Mouse (Mus musculus) cerebellum, adult 2 months (tissue): ENCODE results near the gene Scaper.
A peak's percentile ranks its signal among the peaks of the same experiment; 100 is the strongest.

Experiments used
- CTCF ChIP-seq: fragments of 200-500 bp; IDR thresholded peaks from 2 replicates; pipeline ENCODE4 v1.5.1; 2011; ENCODE audit warnings: low read depth, mild to moderate bottlenecking, control low read depth, low read length, moderate library complexity, borderline replicate concordance; ENCODE audit not compliant: insufficient read depth
- POLR2A ChIP-seq: fragments of 200-500 bp; IDR thresholded peaks from 2 replicates; pipeline ENCODE4 v1.6.1; 2011; ENCODE audit warnings: low read length, control low read depth, borderline replicate concordance; ENCODE audit not compliant: insufficient read depth

DNA sequence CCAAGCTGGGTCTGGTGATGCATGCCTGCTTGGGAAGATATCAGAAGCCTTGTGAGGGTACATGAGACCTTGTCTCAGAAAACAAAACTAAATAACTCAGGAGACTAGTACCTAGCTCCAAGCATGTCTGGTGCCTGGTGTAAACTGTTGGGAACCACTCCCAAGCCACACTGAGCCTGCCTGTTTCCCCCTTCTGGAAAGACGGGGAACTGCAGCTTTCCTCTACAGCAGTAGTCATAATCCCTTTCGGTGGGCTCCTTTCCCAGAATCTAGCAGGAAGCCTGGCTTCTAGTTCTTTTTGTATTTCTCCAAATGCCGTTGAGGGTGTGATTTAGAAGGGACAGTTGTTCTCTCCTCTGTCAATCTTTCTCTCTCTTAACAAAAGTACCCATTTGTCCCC lies 402.0 kb downstream of the Scaper start:
- TF ChIP-seq POLR2A (no peak), CTCF (peak; percentile 75)
